Mouse (Mus musculus) stomach, embryonic 14.5 days (tissue): Measurements from ENCODE around the gene Rdh13. TPM values are rescaled to one million over a fixed set of nuclear protein-coding genes. Genes with fewer than 3 reads are reported as not detected.

Experiments used
- ATAC-seq: fragments of 200-750 bp; cut with Nextera tagmentation; 2 replicates; pipeline ENCODE4 v1.8.0; 2017; ENCODE audit warnings: low read depth, moderate TSS enrichment; ENCODE audit not compliant: insufficient number of reproducible peaks, insufficient read depth, low FRiP score
- H3K27ac ChIP-seq: fragments of 300-500 bp; sonication (generic); 2 replicates; pipeline ENCODE4 v1.5.1; 2014; ENCODE audit warnings: mild to moderate bottlenecking, low read length, moderate library complexity, mixed read lengths
- H3K27me3 ChIP-seq: fragments of 300-500 bp; sonication (generic); 2 replicates; pipeline ENCODE4 v1.6.1; 2014; ENCODE audit warnings: low read length, control low read depth, mixed read lengths; ENCODE audit not compliant: control insufficient read depth, insufficient read depth
- H3K36me3 ChIP-seq: fragments of 300-500 bp; sonication (generic); 2 replicates; pipeline ENCODE4 v1.6.1; 2014; ENCODE audit warnings: mild to moderate bottlenecking, control low read depth, low read length, moderate library complexity, mixed read lengths; ENCODE audit not compliant: control insufficient read depth, insufficient read depth
- H3K4me1 ChIP-seq: fragments of 300-500 bp; sonication (generic); 2 replicates; pipeline ENCODE4 v1.6.1; 2014; ENCODE audit warnings: low read length, control low read depth, mixed read lengths; ENCODE audit not compliant: control insufficient read depth, insufficient read depth
- H3K4me2 ChIP-seq: fragments of 300-500 bp; sonication (generic); replicated peaks from 2 replicates; pipeline ENCODE4 v1.6.1; 2014; ENCODE audit warnings: low read depth, low read length, control low read depth
- H3K4me3 ChIP-seq: fragments of 300-500 bp; sonication (generic); 2 replicates; pipeline ENCODE4 v1.5.1; 2014; ENCODE audit warnings: low read depth, low read length, control low read depth
- H3K9ac ChIP-seq: fragments of 300-500 bp; sonication (generic); replicated peaks from 2 replicates; pipeline ENCODE4 v1.6.1; 2014; ENCODE audit warnings: low read depth, mild to moderate bottlenecking, control low read depth, low read length, moderate library complexity, mixed read lengths
- H3K9me3 ChIP-seq: fragments of 300-500 bp; sonication (generic); 2 replicates; pipeline ENCODE4 v1.6.1; 2016; ENCODE audit warnings: low read depth, low read length, control low read depth; ENCODE audit not compliant: control insufficient read depth
- WGBS: fragments of 180-500 bp; shearing (Covaris S2); extraction: QIAGEN DNeasy Blood & Tissue Kit; methylation state at CpG from one replicate; pipeline ENCODE4 v1.1.7; 2014; 5-methylcytosine and 5-hydroxymethylcytosine counted together
- polyA plus RNA-seq: library from polyadenylated mRNA; unstranded; fragments of >200 nt; fragmentation: Nextera tagmentation; extraction: Ambion mirVana; gene quantifications from 2 replicates; pipeline ENCODE4 v1.2.1, GENCODE M21; 2014

The Rdh13 gene
- polyA plus RNA-seq, 1 experiment from 2014 or later, result 34.6 TPM

DNA sequence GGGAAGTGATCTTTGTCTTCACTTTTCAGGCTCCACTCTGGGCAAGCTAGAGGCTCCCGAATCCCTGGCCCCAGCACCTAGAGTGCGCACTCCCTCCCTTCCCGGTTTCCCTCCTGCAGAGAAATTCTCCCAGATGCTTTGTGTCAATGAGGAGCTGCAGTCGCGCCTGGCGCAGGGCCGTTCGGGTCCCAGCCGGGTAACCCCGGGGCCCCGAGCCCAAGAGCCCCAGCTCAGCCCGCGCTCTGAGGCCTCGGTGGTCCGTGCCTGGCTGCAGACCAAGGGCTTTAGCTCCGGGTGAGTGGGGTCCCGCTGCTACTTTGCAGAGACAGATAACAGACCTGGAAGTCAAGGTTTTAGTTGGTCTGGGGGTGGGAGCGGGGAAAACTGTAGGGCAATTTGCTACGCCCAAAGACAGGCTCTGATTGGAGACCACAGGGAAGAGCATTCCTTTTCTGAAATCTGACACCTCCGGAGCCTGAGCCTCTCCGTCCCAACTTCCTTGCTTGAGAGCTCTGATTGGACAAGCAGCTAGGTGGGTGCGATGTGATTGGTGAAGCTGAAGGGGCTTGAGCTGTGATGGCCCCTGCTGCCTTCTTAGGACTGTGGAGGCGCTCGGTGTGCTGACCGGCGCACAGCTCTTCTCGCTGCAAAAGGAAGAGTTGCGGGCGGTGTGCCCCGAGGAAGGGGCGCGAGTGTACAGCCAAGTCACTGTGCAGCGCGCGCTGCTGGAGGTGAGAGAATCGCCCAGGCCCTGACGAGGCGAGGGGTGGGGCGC is 32.8 kb upstream of the Rdh13 start:
- ATAC-seq, result peak; percentile 94
- Histone ChIP-seq H3K4me2 (peak overlapping the region; percentile 75), H3K27me3 (peaks cover 2% of the 10 kb centered on the region; the same call in 1 of the 2 replicates), H3K36me3 (peaks cover 21% of the 10 kb centered on the region), H3K4me3 (peak overlapping the region; percentile 47), H3K4me1 (peaks cover 12% of the 10 kb centered on the region; the same call in 1 of the 2 replicates), H3K9ac (peak overlapping the region; percentile 52), H3K9me3 (no peaks in the 10 kb centered on the region), H3K27ac (peak overlapping the region; percentile 97)
- under 1% methylated on average over 39 of the region's 39 CpGs for WGBS

DNA sequence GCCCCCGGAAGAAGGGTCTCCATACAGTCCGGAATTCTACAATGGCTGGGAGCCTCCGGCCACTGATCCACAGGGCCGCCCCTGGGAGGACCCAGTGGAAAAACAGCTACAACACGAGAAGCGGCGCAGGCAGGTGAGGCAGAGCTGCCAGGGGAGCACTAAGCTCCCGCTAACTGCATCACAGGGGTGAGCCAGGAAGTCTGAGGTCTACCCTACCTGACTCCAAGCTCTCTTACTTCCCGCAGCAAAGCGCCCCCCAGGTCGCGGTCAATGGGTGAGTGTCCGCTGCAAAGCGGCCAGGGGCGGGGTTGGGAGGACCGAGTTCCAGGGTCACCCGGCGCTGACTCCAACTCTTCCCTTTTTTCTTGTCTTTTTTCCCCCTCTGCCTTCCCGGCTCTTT is 28.5 kb upstream of the Rdh13 start:
- no peak for ATAC-seq
- Histone ChIP-seq H3K4me3 (no peak overlapping the region), H3K27me3 (peaks cover 9% of the 10 kb centered on the region), H3K4me2 (no peak overlapping the region), H3K27ac (no peak overlapping the region), H3K36me3 (no peaks in the 10 kb centered on the region), H3K9ac (no peak overlapping the region), H3K9me3 (no peaks in the 10 kb centered on the region), H3K4me1 (peaks cover 6% of the 10 kb centered on the region; the same call in 1 of the 2 replicates)
- WGBS, result 7% methylated on average over 19 of the region's 19 CpGs

DNA sequence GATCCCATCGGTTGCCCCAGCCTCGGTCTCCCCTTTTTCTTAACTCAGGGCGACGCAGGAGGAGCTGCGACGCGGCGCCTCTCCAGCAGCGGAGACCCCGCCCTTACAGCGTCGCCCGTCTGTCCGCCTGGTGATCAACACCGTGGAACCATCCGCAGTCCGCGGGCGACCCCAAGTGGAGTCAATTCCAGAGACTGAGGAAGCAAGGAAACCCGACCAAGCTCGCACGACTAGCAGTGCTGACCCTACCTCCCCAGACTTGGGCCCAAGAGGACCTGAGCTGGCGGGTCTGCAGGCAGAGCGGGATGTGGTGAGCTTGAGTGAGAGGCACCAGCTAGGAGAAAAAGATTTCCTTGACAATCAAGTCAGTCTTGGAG is 25.7 kb upstream of the Rdh13 start:
- no peaks in the 10 kb centered on the region for H3K36me3 ChIP-seq
- no peak overlapping the region for H3K27ac ChIP-seq
- peak; percentile 86 for ATAC-seq
- under 1% methylated on average over 24 of the region's 24 CpGs for WGBS
- H3K9me3 ChIP-seq, result no peaks in the 10 kb centered on the region
- no peaks in the 10 kb centered on the region; the same call in 1 of the 2 replicates for H3K4me1 ChIP-seq
- H3K4me2 ChIP-seq, result peak overlapping the region; percentile 82
- H3K9ac ChIP-seq, result no peak overlapping the region
- H3K27me3 ChIP-seq, result peaks cover 9% of the 10 kb centered on the region
- peak overlapping the region; percentile 32 for H3K4me3 ChIP-seq

DNA sequence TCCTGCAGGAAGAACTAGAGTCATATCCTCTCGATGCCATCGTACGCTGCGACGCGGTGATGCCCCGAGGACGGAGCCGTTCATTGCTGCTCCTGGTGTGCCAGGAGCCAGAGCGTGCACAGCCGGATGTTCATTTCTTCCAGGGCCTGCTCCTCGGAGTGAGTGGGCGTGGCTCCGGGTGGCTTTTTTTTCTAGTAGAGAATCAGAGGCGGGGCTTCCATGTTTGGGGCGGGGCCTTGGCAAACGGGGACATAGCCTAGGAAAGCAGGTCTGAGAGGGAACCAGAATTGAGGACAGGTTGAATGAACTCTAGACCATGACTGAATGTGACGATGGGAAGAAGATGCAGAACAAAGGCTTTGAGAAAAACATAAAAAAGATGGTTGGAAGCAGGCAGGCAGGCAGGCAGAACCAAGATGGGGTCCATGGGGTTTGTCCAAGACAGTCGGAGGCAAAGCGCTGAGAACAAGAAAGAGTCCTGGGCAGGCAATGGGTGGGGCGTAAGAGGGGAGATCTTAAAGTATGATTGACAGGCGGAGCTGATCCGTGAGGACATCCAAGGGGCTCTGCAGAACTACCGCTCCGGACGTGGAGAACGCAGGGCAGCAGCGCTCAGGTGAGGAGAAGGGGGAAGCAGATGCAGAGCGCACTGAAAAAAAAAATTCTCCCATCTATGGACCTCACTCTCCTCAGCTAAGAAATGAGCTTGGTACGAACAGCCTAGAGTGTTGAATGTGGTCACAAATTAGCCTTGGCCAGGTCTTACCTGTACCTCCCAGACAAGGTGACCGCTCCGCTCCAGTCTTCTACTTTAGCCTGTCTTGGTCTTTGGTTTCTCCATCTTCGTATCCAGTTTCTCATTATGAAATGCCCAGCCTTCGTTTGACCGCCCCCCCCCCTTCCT is 25.1 kb upstream of the Rdh13 start:
- peak; percentile 43; the same call in 1 of the 2 replicates for ATAC-seq
- no peaks in the 10 kb centered on the region; the same call in 1 of the 2 replicates for H3K4me1 ChIP-seq
- peak overlapping the region; percentile 32 for H3K4me3 ChIP-seq
- H3K9me3 ChIP-seq, result no peaks in the 10 kb centered on the region
- 2% methylated on average over 35 of the region's 35 CpGs for WGBS
- no peaks in the 10 kb centered on the region for H3K36me3 ChIP-seq
- no peak overlapping the region for H3K27ac ChIP-seq
- H3K27me3 ChIP-seq, result peaks cover 9% of the 10 kb centered on the region
- no peak overlapping the region for H3K9ac ChIP-seq
- peak overlapping the region; percentile 82 for H3K4me2 ChIP-seq

DNA sequence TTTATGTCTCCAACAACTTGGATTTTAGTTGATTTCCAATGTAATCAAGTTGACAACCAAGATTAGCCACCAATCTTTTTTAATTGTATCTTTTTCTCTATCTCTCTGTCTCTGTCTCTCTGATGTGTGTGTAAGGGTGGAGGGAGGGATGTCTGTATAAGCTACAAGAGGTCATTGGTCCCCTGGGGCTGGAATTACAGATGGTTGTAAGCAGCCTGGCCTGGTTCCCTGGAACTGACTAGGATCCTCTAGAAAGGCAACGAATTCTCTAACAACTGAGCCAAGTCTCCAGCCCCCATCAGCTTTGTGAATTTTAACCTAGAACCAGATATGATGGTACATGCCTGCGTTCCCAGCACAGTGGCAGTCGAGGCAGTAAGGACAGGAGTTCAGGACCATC is 22.4 kb upstream of the Rdh13 start:
- Histone ChIP-seq H3K4me3 (no peak overlapping the region), H3K4me1 (no peaks in the 10 kb centered on the region; the same call in 1 of the 2 replicates), H3K27me3 (peaks cover 6% of the 10 kb centered on the region; the same call in 1 of the 2 replicates), H3K27ac (no peak overlapping the region), H3K9me3 (no peaks in the 10 kb centered on the region), H3K9ac (no peak overlapping the region), H3K36me3 (no peaks in the 10 kb centered on the region), H3K4me2 (no peak overlapping the region)
- no peak for ATAC-seq
- 79% methylated on average over 3 of the region's 3 CpGs for WGBS

DNA sequence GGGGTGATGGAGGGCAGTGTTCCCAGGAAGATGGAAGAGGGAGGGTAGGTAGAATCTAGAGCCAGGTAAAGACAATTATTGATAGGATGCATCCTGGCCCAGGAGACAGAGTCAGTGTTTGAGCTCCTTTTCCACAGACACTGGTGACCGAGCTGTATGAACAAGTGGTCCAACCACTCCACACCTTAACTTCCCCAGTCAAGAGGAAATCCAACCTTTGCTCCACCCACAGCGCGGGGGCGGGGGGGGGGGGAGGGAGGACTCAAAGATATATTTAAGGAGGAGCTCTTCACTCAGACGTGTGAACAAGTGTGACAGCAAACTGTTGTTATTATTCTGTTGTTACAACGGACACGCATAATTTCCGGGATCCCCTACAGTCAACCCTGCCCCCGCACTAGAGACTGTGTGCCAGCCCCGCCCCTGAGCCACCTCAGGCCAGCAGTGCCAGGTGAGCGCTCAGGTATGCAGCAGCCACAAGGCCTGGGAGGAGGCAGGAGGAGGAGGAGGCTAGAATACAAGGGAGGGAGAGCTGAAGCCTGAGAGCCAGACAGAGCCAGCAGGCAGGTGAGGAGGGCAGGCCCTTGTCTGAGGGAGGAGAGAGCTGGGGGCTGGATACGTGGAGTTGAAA is 18.9 kb upstream of the Rdh13 start:
- no peaks in the 10 kb centered on the region for H3K27me3 ChIP-seq
- peak; percentile 88 for ATAC-seq
- no peaks in the 10 kb centered on the region for H3K36me3 ChIP-seq
- no peak overlapping the region for H3K9ac ChIP-seq
- H3K9me3 ChIP-seq, result no peaks in the 10 kb centered on the region
- H3K4me2 ChIP-seq, result peak overlapping the region; percentile 17
- H3K4me3 ChIP-seq, result no peak overlapping the region
- no peaks in the 10 kb centered on the region for H3K4me1 ChIP-seq
- WGBS, result 7% methylated on average over 12 of the region's 12 CpGs
- peak overlapping the region; percentile 75 for H3K27ac ChIP-seq

DNA sequence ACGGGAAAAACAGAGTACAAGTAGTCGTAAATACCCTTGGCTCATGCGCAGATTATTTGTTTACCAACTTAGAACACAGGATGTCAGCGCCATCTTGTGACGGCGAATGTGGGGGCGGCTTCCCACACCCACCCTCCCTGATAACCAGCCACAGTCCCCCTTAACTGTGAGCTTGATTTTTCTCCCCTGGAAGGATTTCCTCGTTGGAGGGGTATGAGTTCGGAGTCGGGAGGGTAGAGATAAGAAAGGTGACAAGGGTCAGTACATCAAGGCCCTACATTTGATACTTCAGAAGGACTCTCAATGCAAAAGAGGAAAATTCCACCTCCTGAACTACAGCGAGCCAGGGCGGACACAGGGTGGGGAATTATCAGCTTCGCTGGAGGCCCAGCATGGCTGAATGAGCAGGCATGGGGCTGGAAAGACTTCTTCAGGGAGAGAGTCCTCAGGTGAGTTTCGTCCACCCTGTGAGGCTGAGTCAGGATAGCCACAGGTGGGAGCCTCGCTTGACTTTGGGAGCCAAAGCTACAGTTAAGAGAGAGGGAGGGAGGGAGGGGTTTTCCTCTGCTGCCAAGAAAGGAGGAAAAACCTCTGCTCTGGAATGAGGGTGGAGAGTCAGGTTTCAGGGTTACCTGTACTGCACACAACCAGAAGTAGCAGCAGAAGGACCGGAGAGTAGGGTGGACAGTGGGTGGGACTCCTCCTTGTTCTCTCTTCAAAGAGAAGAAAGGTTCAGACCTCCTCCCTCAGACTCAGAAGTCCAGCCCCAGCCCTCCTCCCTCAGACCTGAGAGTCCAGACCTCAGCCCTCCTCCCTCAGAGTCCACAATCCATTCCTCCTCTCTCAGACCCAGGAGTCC is 15.4 kb upstream of the Rdh13 start, which contains the start of gene Eps8l1:
TSS of gene Eps8l1 (plus strand) at position 99 of the 859 bp plus-strand sequence.
- WGBS, result 59% methylated on average over 13 of the region's 16 CpGs
- peak; percentile 64 for ATAC-seq

More for the DNA sequence above, 15.4 kb upstream of the Rdh13 start, which contains the start of gene Eps8l1:
- H3K4me3 ChIP-seq, result peak within 1 kb of the TSS; percentile 16; the same call in 1 of the 2 replicates
- peak within 1 kb of the TSS; percentile 37 for H3K4me2 ChIP-seq
- H3K9ac ChIP-seq, result no peak within 1 kb of the TSS
- no peaks in the 10 kb centered on the region for H3K4me1 ChIP-seq
- no peaks in the 10 kb centered on the region for H3K27me3 ChIP-seq
- no peaks in the 10 kb centered on the region for H3K36me3 ChIP-seq
- peak within 1 kb of the TSS; percentile 66; the same call in 1 of the 2 replicates for H3K27ac ChIP-seq
- H3K9me3 ChIP-seq, result no peaks in the 10 kb centered on the region
